Mouse (Mus musculus): ENCODE data around the gene Gm11758. TPM values are rescaled to one million over a fixed set of nuclear protein-coding genes. Genes with fewer than 3 reads are reported as not detected.

Gm11758 gene
- not detected for total RNA-seq (2023)

GRCm38 (mm10) chr4:73876166-73876565 lies at the start of gene Gm11758:
Gene Gm11758 (minus strand): TSS chr4:73876266.

GRCm38 (mm10) chr4:73920660-73921059 lies 44.6 kb upstream of the Gm11758 start, which contains the start of gene Gm11756:
Gene Gm11756 (minus strand): TSS chr4:73920760.

GRCm38 (mm10) chr4:73905853-73906252 lies 29.8 kb upstream of the Gm11758 start, which contains the start of gene Gm13871:
Gene Gm13871 (minus strand): TSS chr4:73905953.

GRCm38 (mm10) chr4:73891012-73891411 lies 14.9 kb upstream of the Gm11758 start, which contains the start of gene Gm11757:
Gene Gm11757 (minus strand): TSS chr4:73891112.

Other genes starting within 250 kb of the Gm11758 start
- not detected for gene Gm11236, start 238.1 kb downstream of the Gm11758 start, total RNA-seq (2023)
- not detected for gene Gm11239, start 207.9 kb downstream of the Gm11758 start, total RNA-seq (2023)
- gene Gm428, start 192.8 kb downstream of the Gm11758 start, total RNA-seq (2023), result not detected
- gene Rasef, start 85.3 kb downstream of the Gm11758 start, total RNA-seq (2023), result not detected
- gene Gm11757, start 14.8 kb upstream of the Gm11758 start, total RNA-seq (2023), result not detected
- gene Gm13871, start 29.7 kb upstream of the Gm11758 start, total RNA-seq (2023), result not detected
- not detected for gene Gm11756, start 44.5 kb upstream of the Gm11758 start, total RNA-seq (2023)
- gene 2310002L09Rik, start 74.6 kb upstream of the Gm11758 start, total RNA-seq (2023), result not detected
- gene Frmd3, start 137.2 kb upstream of the Gm11758 start, total RNA-seq (2023), result not detected

All from CD4-positive naive resting alpha-beta T cell, adult 76 days (primary cell).